Mouse (Mus musculus): ENCODE measurements at regions not wholly inside any gene's neighbourhood (a gene's known extent, or its start where the extent isn't known, plus 50 kb on each side); places are given as distances from the start of the nearest gene placed in this dataset.

GRCm38 (mm10) chr12:15961834-15962233 is 145.1 kb upstream of the Trib2 start:
- Histone ChIP-seq H3K4me1 (ENCODE audit: control insufficient read depth, insufficient read depth, low read length) (no peaks in the 10 kb centered on the region), H3K27ac (ENCODE audit: control insufficient read depth, insufficient read depth, low read depth, low read length) (no peak overlapping the region), H3K27me3 (ENCODE audit: control insufficient read depth, insufficient read depth, low read length) (no peaks in the 10 kb centered on the region), H3K36me3 (ENCODE audit: control insufficient read depth, insufficient read depth, low read length) (no peaks in the 10 kb centered on the region), H3K4me3 (ENCODE audit: control insufficient read depth, low read depth, low read length) (no peak overlapping the region)
- TF ChIP-seq POLR2A (IDR thresholded peaks at IDR 0.05; ENCODE audit: control insufficient read depth, low read depth, low read length) (no peak), CTCF (IDR thresholded peaks at IDR 0.05; ENCODE audit: control insufficient read depth, insufficient read depth, insufficient replicate concordance, low read depth, low read length) (no peak)

GRCm38 (mm10) chr12:15937443-15938237 is 120.9 kb upstream of the Trib2 start:
- Histone ChIP-seq H3K4me1 (ENCODE audit: control insufficient read depth, insufficient read depth, low read length) (no peaks in the 10 kb centered on the region), H3K36me3 (ENCODE audit: control insufficient read depth, insufficient read depth, low read length) (no peaks in the 10 kb centered on the region), H3K27me3 (ENCODE audit: control insufficient read depth, insufficient read depth, low read length) (no peaks in the 10 kb centered on the region), H3K27ac (ENCODE audit: control insufficient read depth, insufficient read depth, low read depth, low read length) (no peak overlapping the region), H3K4me3 (ENCODE audit: control insufficient read depth, low read depth, low read length) (no peak overlapping the region)
- TF ChIP-seq POLR2A (IDR thresholded peaks at IDR 0.05; ENCODE audit: control insufficient read depth, low read depth, low read length) (no peak), CTCF (IDR thresholded peaks at IDR 0.05; ENCODE audit: control insufficient read depth, insufficient read depth, insufficient replicate concordance, low read depth, low read length) (no peak)

GRCm38 (mm10) chr12:15932067-15932466 is 115.3 kb upstream of the Trib2 start:
- Histone ChIP-seq H3K4me1 (ENCODE audit: control insufficient read depth, insufficient read depth, low read length) (no peaks in the 10 kb centered on the region), H3K4me3 (ENCODE audit: control insufficient read depth, low read depth, low read length) (no peak overlapping the region), H3K27ac (ENCODE audit: control insufficient read depth, insufficient read depth, low read depth, low read length) (no peak overlapping the region), H3K36me3 (ENCODE audit: control insufficient read depth, insufficient read depth, low read length) (no peaks in the 10 kb centered on the region), H3K27me3 (ENCODE audit: control insufficient read depth, insufficient read depth, low read length) (no peaks in the 10 kb centered on the region)
- TF ChIP-seq POLR2A (IDR thresholded peaks at IDR 0.05; ENCODE audit: control insufficient read depth, low read depth, low read length) (no peak), CTCF (IDR thresholded peaks at IDR 0.05; ENCODE audit: control insufficient read depth, insufficient read depth, insufficient replicate concordance, low read depth, low read length) (no peak)

DNA sequence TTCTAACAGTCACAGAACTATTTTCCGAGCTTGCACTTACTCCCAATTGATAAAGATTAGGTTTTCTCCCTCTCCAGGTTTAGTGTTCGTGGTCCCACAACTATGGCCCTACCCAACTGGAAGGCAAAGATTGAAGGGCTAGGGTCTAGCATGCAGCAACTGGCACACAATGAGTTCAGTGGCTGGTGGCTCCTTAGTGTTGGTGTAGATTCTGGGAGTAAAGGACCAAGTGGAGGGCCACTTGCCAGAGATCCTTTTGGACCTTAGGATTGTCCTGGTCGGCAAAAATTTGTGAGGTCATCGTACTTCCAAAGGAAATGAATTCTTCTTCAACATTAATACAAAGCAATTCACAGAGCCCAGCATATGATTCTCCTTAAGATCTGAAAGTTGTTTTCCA is 114.8 kb upstream of the Trib2 start:
- TF ChIP-seq POLR2A (IDR thresholded peaks at IDR 0.05; ENCODE audit: control insufficient read depth, low read depth, low read length), result no peak
- TF ChIP-seq CTCF (IDR thresholded peaks at IDR 0.05; ENCODE audit: control insufficient read depth, insufficient read depth, insufficient replicate concordance, low read depth, low read length), result no peak
- no peaks in the 10 kb centered on the region for H3K27me3 ChIP-seq (ENCODE audit: control insufficient read depth, insufficient read depth, low read length)
- no peaks in the 10 kb centered on the region for H3K4me1 ChIP-seq (ENCODE audit: control insufficient read depth, insufficient read depth, low read length)
- H3K4me3 ChIP-seq (ENCODE audit: control insufficient read depth, low read depth, low read length), result no peak overlapping the region
- no peaks in the 10 kb centered on the region for H3K36me3 ChIP-seq (ENCODE audit: control insufficient read depth, insufficient read depth, low read length)
- no peak overlapping the region for H3K27ac ChIP-seq (ENCODE audit: control insufficient read depth, insufficient read depth, low read depth, low read length)

DNA sequence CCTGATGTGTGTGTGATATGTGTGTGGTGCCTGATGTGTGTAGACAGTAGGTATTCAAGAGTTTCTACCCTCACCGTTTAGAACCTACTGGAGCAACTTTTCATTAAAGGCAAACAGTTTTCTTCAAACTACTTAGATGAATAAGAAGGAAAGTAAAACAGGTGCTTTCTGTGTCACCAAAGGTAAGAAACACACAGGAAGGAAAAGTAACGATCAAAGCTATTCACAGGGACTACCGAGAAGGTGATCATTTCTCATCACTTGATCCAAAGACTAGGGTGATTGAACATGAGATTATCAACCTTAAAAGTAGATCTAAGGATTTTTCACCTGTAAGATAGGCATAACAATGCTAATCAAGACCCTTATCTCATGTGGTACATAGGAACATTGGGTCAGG is 113.4 kb upstream of the Trib2 start:
- Histone ChIP-seq H3K27me3 (ENCODE audit: control insufficient read depth, insufficient read depth, low read length) (no peaks in the 10 kb centered on the region), H3K4me1 (ENCODE audit: control insufficient read depth, insufficient read depth, low read length) (no peaks in the 10 kb centered on the region), H3K4me3 (ENCODE audit: control insufficient read depth, low read depth, low read length) (no peak overlapping the region), H3K36me3 (ENCODE audit: control insufficient read depth, insufficient read depth, low read length) (no peaks in the 10 kb centered on the region), H3K27ac (ENCODE audit: control insufficient read depth, insufficient read depth, low read depth, low read length) (no peak overlapping the region)
- no peak for TF ChIP-seq CTCF (IDR thresholded peaks at IDR 0.05; ENCODE audit: control insufficient read depth, insufficient read depth, insufficient replicate concordance, low read depth, low read length)
- no peak for TF ChIP-seq POLR2A (IDR thresholded peaks at IDR 0.05; ENCODE audit: control insufficient read depth, low read depth, low read length)

DNA sequence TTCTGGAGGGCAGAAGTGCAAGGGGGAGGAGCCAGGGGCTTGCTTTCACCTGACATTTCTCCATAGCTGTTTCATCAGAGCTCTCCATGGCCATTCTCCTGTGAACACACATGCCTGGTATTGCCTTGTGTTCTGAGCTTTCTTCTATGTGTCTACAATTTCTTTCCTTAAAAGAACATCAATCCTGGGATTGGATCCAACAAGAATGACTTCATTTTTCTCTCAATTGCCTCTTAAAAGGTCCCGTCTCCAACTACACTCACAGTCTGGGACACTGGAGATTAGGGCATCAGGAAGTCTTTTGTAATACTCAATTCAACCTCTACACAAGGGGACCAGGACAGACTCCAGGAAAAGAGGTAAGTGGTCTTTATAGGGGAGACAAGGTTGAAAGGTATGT is 112.8 kb upstream of the Trib2 start:
- Histone ChIP-seq H3K27ac (ENCODE audit: control insufficient read depth, insufficient read depth, low read depth, low read length) (no peak overlapping the region), H3K27me3 (ENCODE audit: control insufficient read depth, insufficient read depth, low read length) (no peaks in the 10 kb centered on the region), H3K4me3 (ENCODE audit: control insufficient read depth, low read depth, low read length) (no peak overlapping the region), H3K4me1 (ENCODE audit: control insufficient read depth, insufficient read depth, low read length) (no peaks in the 10 kb centered on the region), H3K36me3 (ENCODE audit: control insufficient read depth, insufficient read depth, low read length) (no peaks in the 10 kb centered on the region)
- TF ChIP-seq CTCF (IDR thresholded peaks at IDR 0.05; ENCODE audit: control insufficient read depth, insufficient read depth, insufficient replicate concordance, low read depth, low read length), result no peak
- no peak for TF ChIP-seq POLR2A (IDR thresholded peaks at IDR 0.05; ENCODE audit: control insufficient read depth, low read depth, low read length)

DNA sequence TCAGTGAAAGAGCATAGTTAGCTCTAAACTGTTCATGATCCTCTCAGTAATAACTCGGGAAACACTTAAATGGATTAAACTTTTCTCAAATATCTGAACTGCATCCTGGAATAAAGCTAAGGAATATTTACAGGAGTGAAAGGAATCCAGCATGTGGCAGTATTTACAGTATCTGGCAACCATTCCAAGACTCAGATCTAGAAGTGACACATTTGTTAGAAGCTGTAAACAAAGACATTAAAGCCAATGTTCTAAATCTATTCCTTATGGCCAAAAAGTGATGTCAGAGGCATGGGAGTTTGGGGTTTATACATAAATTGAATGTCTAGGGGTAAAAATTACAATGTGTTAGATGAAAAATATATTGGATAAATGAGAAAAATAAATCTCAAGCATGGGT is 101.6 kb upstream of the Trib2 start:
- no peaks in the 10 kb centered on the region for H3K4me1 ChIP-seq (ENCODE audit: control insufficient read depth, insufficient read depth, low read length)
- no peak overlapping the region for H3K27ac ChIP-seq (ENCODE audit: control insufficient read depth, insufficient read depth, low read depth, low read length)
- H3K4me3 ChIP-seq (ENCODE audit: control insufficient read depth, low read depth, low read length), result no peak overlapping the region
- TF ChIP-seq CTCF (IDR thresholded peaks at IDR 0.05; ENCODE audit: control insufficient read depth, insufficient read depth, insufficient replicate concordance, low read depth, low read length), result no peak
- TF ChIP-seq POLR2A (IDR thresholded peaks at IDR 0.05; ENCODE audit: control insufficient read depth, low read depth, low read length), result no peak
- no peaks in the 10 kb centered on the region for H3K36me3 ChIP-seq (ENCODE audit: control insufficient read depth, insufficient read depth, low read length)
- no peaks in the 10 kb centered on the region for H3K27me3 ChIP-seq (ENCODE audit: control insufficient read depth, insufficient read depth, low read length)
